Mouse (Mus musculus): ENCODE data around the gene Atl1. TPM values are rescaled to one million over a fixed set of nuclear protein-coding genes. Genes with fewer than 3 reads are reported as not detected.

Gene Atl1
- total and polyA plus RNA-seq, 3 experiments, result 0.50 to 1.0 TPM; not detected in 1

DNA sequence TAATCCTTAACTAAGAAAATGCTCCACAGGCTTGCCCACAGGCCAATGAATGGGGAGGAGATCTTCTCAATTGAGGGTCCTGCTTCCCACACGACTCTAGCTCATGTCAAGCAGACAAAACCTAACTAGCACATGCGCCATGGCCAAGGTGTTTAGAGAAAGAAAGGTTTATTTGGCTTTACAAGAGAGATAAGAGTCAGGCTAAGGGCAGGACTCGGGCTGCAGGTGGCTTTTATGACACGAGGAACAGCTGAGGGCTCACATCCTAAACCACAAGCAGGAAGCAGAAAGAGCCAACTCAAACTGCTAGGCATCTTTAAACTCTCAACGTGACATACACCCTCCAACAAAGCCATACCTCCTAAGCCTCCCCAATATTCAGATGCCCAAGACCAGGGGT lies 25.1 kb upstream of the Atl1 start (continued):
- TF ChIP-seq NRF1 (IDR thresholded peaks at IDR 0.05; ENCODE audit: insufficient read depth, low read depth, low read length, poor library complexity, severe bottlenecking) (peak; percentile 35; the same call in 1 of the 2 replicates), ELF1 (IDR thresholded peaks at IDR 0.05; ENCODE audit: low read depth, low read length) (peak; percentile 25; the same call in 1 of the 2 replicates), NELFE (IDR thresholded peaks at IDR 0.05; ENCODE audit: low read depth, low read length) (no peak), CHD2 (IDR thresholded peaks at IDR 0.05; ENCODE audit: low read length) (no peak)

DNA sequence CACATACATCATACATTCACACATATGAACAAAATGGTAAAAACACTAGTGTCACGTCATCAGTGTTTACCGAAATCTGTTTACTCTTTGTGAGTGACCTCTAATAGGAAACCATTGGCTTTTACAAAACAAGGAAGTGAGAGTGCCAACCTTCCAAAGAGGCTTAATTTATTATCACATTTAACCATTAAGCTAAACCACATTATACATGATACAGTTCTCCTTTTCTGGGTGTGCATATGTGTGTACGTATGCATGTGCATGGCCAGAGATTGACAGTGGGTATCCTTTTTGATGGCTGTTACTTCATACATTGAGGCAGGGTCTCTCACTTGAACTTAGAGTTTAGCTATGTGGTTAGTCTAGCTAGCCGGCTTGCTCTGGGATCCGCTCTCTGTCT lies 20.8 kb upstream of the Atl1 start:
- Histone ChIP-seq H3K9ac (ENCODE audit: control insufficient read depth, low read depth, low read length, poor library complexity, severe bottlenecking) (no peak overlapping the region), H3K36me3 (ENCODE audit: control insufficient read depth in 1 of 2, insufficient read depth in 2 of 2, low read length in 2 of 2) (peaks cover 0 to 14% of the 10 kb centered on the region in 2 experiments; a peak in 2 of 4 replicates), H3K27me3 (ENCODE audit: control insufficient read depth in 1 of 2, insufficient read depth in 2 of 2, low read length in 2 of 2) (no peaks in the 10 kb centered on the region), H3K79me2 (ENCODE audit: control insufficient read depth, insufficient read depth, low read length, poor library complexity) (peaks cover 1% of the 10 kb centered on the region; the same call in 1 of the 2 replicates), H3K27ac (ENCODE audit: control insufficient read depth, low read depth, low read length) (no peak overlapping the region), H3K4me1 (ENCODE audit: control insufficient read depth in 1 of 2, insufficient read depth in 2 of 2, low read length in 2 of 2) (peaks cover 11 to 12% of the 10 kb centered on the region in 2 experiments), H3K4me3 (ENCODE audit: control insufficient read depth in 1 of 2, insufficient read depth in 1 of 2, low read depth in 2 of 2, low read length in 2 of 2) (no peak overlapping the region), H3K9me3 (replicated peaks; ENCODE audit: insufficient read depth, low read length) (no peaks in the 10 kb centered on the region)
- TF ChIP-seq EP300 (IDR thresholded peaks at IDR 0.05; ENCODE audit: low read depth in 1 of 2, low read length in 2 of 2) (peak in 1 of 2 experiments; percentile 45; a peak in 1 of 4 replicates), MAX (IDR thresholded peaks at IDR 0.05; ENCODE audit: low read length) (no peak), ELF1 (IDR thresholded peaks at IDR 0.05; ENCODE audit: low read depth, low read length) (peak; percentile 32; the same call in 1 of the 2 replicates)
- peak; percentile 48 for DNase-seq (ENCODE audit: low read depth, low spot score)

DNA sequence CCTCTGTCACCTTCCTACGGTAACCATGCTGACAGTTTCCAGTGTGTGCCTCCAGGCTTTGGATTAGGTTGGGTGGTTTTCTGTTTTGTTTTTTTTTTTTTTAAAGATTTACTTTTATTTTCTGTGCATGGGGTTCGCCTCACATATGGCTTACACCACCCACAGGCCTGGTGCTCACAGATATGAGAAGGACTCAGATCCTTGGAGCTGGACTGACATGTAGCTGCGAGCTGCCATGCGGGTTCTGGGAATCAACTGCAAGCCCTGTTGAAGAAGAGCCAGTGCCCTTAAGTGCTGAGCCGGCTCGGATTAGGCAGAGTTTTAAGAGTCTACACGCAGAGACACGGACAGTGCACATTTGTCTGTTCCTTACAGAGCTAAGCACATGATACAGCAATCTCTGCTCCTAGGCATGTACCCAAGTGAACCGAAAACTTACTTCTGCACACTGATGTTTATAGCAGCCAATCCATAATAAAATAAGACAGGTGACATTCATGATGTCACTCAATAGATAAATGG lies 14.5 kb upstream of the Atl1 start:
- Histone ChIP-seq H3K36me3 (ENCODE audit: control insufficient read depth in 1 of 2, insufficient read depth in 2 of 2, low read length in 2 of 2) (peaks cover 0 to 3% of the 10 kb centered on the region in 2 experiments; a peak in 1 of 4 replicates), H3K4me1 (ENCODE audit: control insufficient read depth in 1 of 2, insufficient read depth in 2 of 2, low read length in 2 of 2) (0 out of 4 replicates have a peak, but pooled peaks cover 0 to 3% of the 10 kb centered on the region in 2 experiments), H3K4me3 (ENCODE audit: control insufficient read depth in 1 of 2, insufficient read depth in 1 of 2, low read depth in 2 of 2, low read length in 2 of 2) (no peak overlapping the region), H3K9me3 (replicated peaks; ENCODE audit: insufficient read depth, low read length) (no peaks in the 10 kb centered on the region), H3K9ac (ENCODE audit: control insufficient read depth, low read depth, low read length, poor library complexity, severe bottlenecking) (no peak overlapping the region), H3K79me2 (ENCODE audit: control insufficient read depth, insufficient read depth, low read length, poor library complexity) (peaks cover 2% of the 10 kb centered on the region), H3K27ac (ENCODE audit: control insufficient read depth, low read depth, low read length) (no peak overlapping the region), H3K27me3 (ENCODE audit: control insufficient read depth in 1 of 2, insufficient read depth in 2 of 2, low read length in 2 of 2) (no peaks in the 10 kb centered on the region)
- TF ChIP-seq ZNF384 (IDR thresholded peaks at IDR 0.05; ENCODE audit: low read depth, low read length) (no peak), CHD1 (IDR thresholded peaks at IDR 0.05; ENCODE audit: low read depth, low read length) (no peak), CTCF (IDR thresholded peaks at IDR 0.05 in 2 of 3, conservative IDR thresholded peaks at IDR 0.05 in 1 of 3; ENCODE audit: control insufficient read depth in 1 of 3, insufficient read depth in 1 of 3, low read depth in 2 of 3, low read length in 3 of 3, poor library complexity in 1 of 3, severe bottlenecking in 1 of 3) (no peak), UBTF (IDR thresholded peaks at IDR 0.05; ENCODE audit: borderline replicate concordance, insufficient read depth, low read depth, low read length) (no peak), SMC3 (IDR thresholded peaks at IDR 0.05; ENCODE audit: low read depth, low read length) (no peak), GABPA (IDR thresholded peaks at IDR 0.05; ENCODE audit: low read depth, low read length) (no peak), MXI1 (IDR thresholded peaks at IDR 0.05; ENCODE audit: low read depth, low read length) (no peak), CHD2 (IDR thresholded peaks at IDR 0.05; ENCODE audit: low read length) (no peak), GATA1 (IDR thresholded peaks at IDR 0.05; ENCODE audit: low read depth, low read length) (no peak), MAFK (IDR thresholded peaks at IDR 0.05; ENCODE audit: borderline replicate concordance, low read depth, low read length) (no peak), ZC3H11A (IDR thresholded peaks at IDR 0.05; ENCODE audit: low read depth, low read length) (no peak), NELFE (IDR thresholded peaks at IDR 0.05; ENCODE audit: low read depth, low read length) (no peak)
- DNase-seq (ENCODE audit: low read depth, low spot score), result no peak
